Mouse (Mus musculus): Measurements from ENCODE around the gene Tas1r2. TPM values are rescaled to one million over a fixed set of nuclear protein-coding genes. Genes with fewer than 3 reads are reported as not detected.
A peak's percentile ranks its signal among the peaks of the same experiment; 100 is the strongest.

Gene Tas1r2
- polyA plus RNA-seq, 1 experiment from 2014 or later, result not detected

DNA sequence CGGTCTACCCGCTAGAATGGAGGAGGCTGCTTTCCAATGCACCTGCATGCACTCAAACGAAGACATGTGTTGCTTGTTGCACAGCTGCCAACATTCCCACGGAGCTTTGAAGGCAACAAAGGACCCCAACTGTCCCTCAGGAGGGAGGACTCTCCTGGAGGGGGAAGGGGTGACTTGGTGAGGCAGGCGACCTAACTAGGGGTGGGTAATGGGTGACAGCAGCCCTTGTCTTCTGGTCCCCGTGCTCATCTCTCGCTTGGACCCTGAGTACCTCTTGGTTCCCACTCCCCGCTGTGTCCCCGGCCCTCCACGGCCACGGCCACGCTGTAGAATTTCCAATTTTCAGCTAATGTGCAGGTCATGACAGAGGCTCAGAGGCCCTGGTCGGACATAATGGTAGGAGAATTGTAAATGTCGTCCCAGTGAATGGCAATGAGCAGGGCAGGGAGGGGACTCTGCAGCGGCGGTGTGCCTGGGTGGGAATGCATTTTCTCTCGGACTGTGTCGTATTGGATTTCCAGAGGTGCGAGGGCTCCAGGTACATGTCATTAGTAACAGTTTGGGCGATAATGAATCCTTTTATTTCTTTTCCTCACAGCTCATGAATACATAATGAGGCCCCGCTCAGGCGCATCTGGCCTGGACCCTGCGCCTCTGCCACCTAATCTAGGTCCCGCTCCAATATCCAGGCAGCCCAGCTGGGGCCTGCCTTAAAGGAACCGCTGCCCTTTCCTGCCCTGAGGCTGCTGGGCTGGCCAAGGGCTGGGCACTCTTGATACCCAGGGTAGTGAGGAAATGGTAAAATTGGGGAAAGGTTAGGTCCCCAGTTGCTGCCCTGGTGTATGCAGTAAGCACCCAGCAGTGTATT is 57.4 kb downstream of the Tas1r2 start:
- WGBS, result 19% methylated on average over 23 of the region's 25 CpGs
- no peak overlapping the region for H3K27ac ChIP-seq (ENCODE audit: low read length)
- no peaks in the 10 kb centered on the region for H3K27me3 ChIP-seq (ENCODE audit: control insufficient read depth, insufficient read depth, low read depth, low read length)
- no peaks in the 10 kb centered on the region for H3K9me3 ChIP-seq (replicated peaks; ENCODE audit: control insufficient read depth, low read length, poor library complexity, severe bottlenecking)
- H3K9ac ChIP-seq (ENCODE audit: low read depth, low read length), result 0 out of 2 replicates have a peak overlapping the region, but pooled peaks have one; percentile 15
- no peak overlapping the region for H3K4me3 ChIP-seq (ENCODE audit: low read depth, low read length)
- H3K4me2 ChIP-seq (ENCODE audit: low read length), result no peak overlapping the region
- no peaks in the 10 kb centered on the region for H3K36me3 ChIP-seq (ENCODE audit: control insufficient read depth, insufficient read depth, low read length)
- peaks cover 6% of the 10 kb centered on the region for H3K4me1 ChIP-seq (ENCODE audit: control insufficient read depth, insufficient read depth, low read length)
- peak; percentile 14; the same call in 1 of the 2 replicates for ATAC-seq

DNA sequence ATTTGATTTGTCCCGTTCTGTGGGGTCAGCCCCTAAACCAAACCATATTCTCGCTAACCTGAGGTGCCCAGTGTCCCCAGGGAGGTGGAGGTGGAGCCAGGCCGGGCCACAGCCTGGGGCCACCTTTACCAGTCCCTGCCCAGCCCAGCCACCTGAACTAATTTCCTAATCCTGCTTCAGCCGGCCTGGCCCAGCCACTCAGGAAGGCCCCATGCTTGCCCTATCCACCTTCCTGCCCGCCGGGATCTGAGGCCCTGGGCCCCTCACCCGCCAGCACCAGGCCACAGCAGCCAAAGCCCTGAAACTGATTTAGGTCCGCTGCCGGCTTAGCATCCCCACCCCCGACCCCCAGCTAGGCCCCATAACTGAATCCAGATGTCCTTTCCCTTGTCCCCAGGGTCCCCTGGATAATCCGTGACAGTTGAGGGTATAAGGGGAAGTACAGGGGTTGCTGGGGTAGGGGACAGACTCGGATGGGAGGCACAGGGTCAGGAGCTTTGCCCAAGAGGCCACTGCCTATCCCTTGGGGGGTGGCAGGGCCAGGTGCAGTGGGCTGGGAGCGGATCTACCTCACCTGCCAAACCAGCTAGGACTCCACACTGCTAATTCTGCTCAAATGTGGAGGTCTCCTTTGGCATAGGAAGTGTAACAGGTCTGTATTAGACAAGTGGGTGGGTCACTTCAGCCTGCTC is 62.0 kb downstream of the Tas1r2 start:
- no peaks in the 10 kb centered on the region for H3K27me3 ChIP-seq (ENCODE audit: control insufficient read depth, insufficient read depth, low read depth, low read length)
- no peak overlapping the region for H3K4me3 ChIP-seq (ENCODE audit: low read depth, low read length)
- WGBS, result 24% methylated on average over 13 of the region's 13 CpGs
- H3K9me3 ChIP-seq (replicated peaks; ENCODE audit: control insufficient read depth, low read length, poor library complexity, severe bottlenecking), result no peaks in the 10 kb centered on the region
- H3K27ac ChIP-seq (ENCODE audit: low read length), result no peak overlapping the region
- no peak overlapping the region for H3K4me2 ChIP-seq (ENCODE audit: low read length)
- no peak for ATAC-seq
- no peaks in the 10 kb centered on the region for H3K36me3 ChIP-seq (ENCODE audit: control insufficient read depth, insufficient read depth, low read length)
- no peak overlapping the region for H3K9ac ChIP-seq (ENCODE audit: low read depth, low read length)
- H3K4me1 ChIP-seq (ENCODE audit: control insufficient read depth, insufficient read depth, low read length), result peaks cover 6% of the 10 kb centered on the region

DNA sequence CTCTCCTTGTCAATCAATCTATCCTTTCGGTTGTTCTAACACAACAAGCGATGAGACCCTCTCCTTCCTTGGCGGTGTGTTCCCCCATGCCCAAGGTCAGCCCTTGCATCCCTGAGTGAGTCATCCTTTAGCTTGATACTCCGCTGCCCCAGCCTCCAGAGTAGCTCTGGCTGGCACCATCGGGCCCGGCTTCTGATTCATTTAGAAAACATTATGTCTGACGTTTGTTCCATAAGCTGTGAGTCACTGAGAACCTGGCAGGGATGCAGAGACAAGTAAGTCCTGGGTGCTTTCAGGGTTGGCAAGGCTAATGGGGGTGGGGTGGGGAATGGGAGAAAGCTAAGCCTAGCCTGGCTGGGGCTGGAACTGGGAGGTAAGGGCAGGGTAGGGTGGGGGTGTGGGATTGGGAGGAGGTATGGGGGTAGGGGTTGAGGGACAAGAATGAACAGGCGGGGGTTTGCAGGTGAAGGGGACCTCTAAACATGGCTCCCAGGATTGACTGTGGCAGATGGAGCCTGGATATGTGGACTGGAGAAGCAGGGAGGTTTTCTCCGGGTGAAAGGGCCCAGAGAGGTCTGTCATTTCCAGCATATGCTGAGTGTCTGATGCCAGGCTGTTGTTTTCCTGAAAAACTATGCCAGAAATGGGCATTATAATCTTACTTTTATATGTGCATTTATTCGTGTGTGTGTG is 63.3 kb downstream of the Tas1r2 start:
- no peak overlapping the region for H3K4me3 ChIP-seq (ENCODE audit: low read depth, low read length)
- WGBS, result 88% methylated on average over 10 of the region's 10 CpGs
- no peak overlapping the region for H3K27ac ChIP-seq (ENCODE audit: low read length)
- ATAC-seq, result no peak
- H3K4me2 ChIP-seq (ENCODE audit: low read length), result no peak overlapping the region
- H3K4me1 ChIP-seq (ENCODE audit: control insufficient read depth, insufficient read depth, low read length), result no peaks in the 10 kb centered on the region
- H3K36me3 ChIP-seq (ENCODE audit: control insufficient read depth, insufficient read depth, low read length), result no peaks in the 10 kb centered on the region
- no peak overlapping the region for H3K9ac ChIP-seq (ENCODE audit: low read depth, low read length)
- H3K9me3 ChIP-seq (replicated peaks; ENCODE audit: control insufficient read depth, low read length, poor library complexity, severe bottlenecking), result no peaks in the 10 kb centered on the region
- H3K27me3 ChIP-seq (ENCODE audit: control insufficient read depth, insufficient read depth, low read depth, low read length), result no peaks in the 10 kb centered on the region

DNA sequence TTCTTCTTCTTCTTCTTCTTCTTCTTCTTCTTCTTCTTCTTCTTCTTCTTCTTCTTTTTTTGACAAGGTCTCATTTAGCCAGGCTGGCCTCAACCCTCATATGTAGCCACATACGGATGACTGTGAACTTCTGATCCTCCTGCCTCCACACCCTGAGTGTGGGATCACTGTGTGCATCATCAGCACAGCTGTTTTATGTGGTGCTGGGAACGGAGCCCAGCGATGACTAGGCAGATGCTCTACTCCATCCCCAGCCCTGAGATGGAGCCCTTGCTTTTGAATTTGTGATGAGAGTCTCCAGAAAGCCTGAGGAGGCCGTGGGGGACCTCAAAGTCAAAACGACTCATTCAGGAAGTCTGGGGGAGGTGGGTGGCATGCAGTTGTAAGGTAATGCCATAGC is 65.6 kb downstream of the Tas1r2 start:
- no peaks in the 10 kb centered on the region for H3K9me3 ChIP-seq (replicated peaks; ENCODE audit: control insufficient read depth, low read length, poor library complexity, severe bottlenecking)
- H3K4me2 ChIP-seq (ENCODE audit: low read length), result no peak overlapping the region
- H3K4me3 ChIP-seq (ENCODE audit: low read depth, low read length), result no peak overlapping the region
- H3K9ac ChIP-seq (ENCODE audit: low read depth, low read length), result no peak overlapping the region
- H3K27ac ChIP-seq (ENCODE audit: low read length), result no peak overlapping the region
- H3K4me1 ChIP-seq (ENCODE audit: control insufficient read depth, insufficient read depth, low read length), result no peaks in the 10 kb centered on the region
- no peak for ATAC-seq
- no peaks in the 10 kb centered on the region for H3K27me3 ChIP-seq (ENCODE audit: control insufficient read depth, insufficient read depth, low read depth, low read length)
- H3K36me3 ChIP-seq (ENCODE audit: control insufficient read depth, insufficient read depth, low read length), result no peaks in the 10 kb centered on the region
- 86% methylated on average over 5 of the region's 5 CpGs for WGBS

Small RNAs within 50 kb of the gene (microRNA-seq; reads per million reads assigned to microRNA genes)
- gene Mir7020, result not detected

Other genes starting within 250 kb of the Tas1r2 start
- gene Iffo2, start 123.0 kb upstream of the Tas1r2 start, polyA plus RNA-seq (2015; fragmentation: Nextera tagmentation; extraction: Ambion mirVana), result 3.5 and 3.8 TPM in 2 replicates
- gene Gm21969, start 50.4 kb upstream of the Tas1r2 start, polyA plus RNA-seq (2015; fragmentation: Nextera tagmentation; extraction: Ambion mirVana), result not detected in 2 replicates
- gene Aldh4a1, start 30.7 kb upstream of the Tas1r2 start, polyA plus RNA-seq (2015; fragmentation: Nextera tagmentation; extraction: Ambion mirVana), result 23.5 and 27.0 TPM in 2 replicates
- gene Pax7, start 180.0 kb downstream of the Tas1r2 start, polyA plus RNA-seq (2015; fragmentation: Nextera tagmentation; extraction: Ambion mirVana), result 2.3 and 4.4 TPM in 2 replicates